Mouse (Mus musculus): ENCODE data around the gene Ifnar1. TPM values are rescaled to one million over a fixed set of nuclear protein-coding genes. Genes with fewer than 3 reads are reported as not detected.

Gene Ifnar1
- polyA plus RNA-seq, 1 experiment from 2014 or later: 18.0 TPM

DNA sequence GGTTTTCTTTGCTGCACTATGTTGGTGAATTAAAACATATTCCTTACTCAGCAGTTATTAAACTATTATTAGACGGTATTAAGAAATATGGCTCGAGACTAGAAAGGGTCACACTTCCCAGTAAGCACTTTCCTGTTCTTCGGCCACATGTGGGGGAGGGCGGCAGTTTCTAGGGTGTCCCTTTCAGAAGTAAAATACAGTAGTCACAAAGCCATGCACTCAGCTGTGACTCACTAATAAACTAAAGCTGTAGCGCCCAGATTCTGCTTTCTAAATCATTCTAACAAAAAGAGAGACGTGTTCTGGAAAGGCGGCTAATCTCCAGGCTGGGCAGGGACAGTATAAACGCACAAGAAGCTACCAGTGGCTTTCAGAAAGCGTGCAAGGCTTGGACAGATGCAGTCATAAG lies 23.3 kb upstream of the Ifnar1 start:
- Histone ChIP-seq H3K4me1 (replicated peaks) (peaks cover 73% of the 10 kb centered on the region), H3K9me3 (replicated peaks) (no peaks in the 10 kb centered on the region), H3K4me2 (peak overlapping the region; percentile 53), H3K36me3 (no peaks in the 10 kb centered on the region), H3K4me3 (replicated peaks) (no peak overlapping the region; the same call in 1 of the 2 replicates), H3K27me3 (no peaks in the 10 kb centered on the region), H3K27ac (peak overlapping the region; percentile 85), H3K9ac (peak overlapping the region; percentile 59)
- WGBS (ENCODE audit: insufficient replicate concordance): 35% methylated on average over 9 of the region's 9 CpGs
- ATAC-seq (ENCODE audit: low read depth): no peak
- DNase-seq: no peak

DNA sequence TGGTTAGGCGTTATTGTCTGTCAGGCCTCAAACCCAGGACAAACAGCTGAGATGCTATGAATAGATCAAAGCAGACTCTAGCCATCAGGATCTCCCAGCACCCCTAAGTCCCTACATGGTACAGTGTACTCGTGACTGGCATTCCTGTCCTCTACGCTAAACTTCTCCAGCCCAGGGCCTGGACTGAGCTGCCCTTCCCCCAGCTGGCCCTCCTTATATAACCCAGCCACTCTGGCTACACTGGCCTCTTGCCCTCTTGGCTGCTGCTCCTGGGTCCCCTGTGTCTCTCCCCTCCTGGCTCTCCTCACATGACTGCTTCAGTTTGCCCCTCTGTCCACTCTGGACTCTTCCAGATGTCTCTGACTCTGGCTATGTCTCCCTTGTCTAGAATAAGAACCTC lies 22.4 kb upstream of the Ifnar1 start:
- H3K4me1 ChIP-seq (replicated peaks): peaks cover 76% of the 10 kb centered on the region
- no peak for ATAC-seq (ENCODE audit: low read depth)
- H3K4me3 ChIP-seq (replicated peaks): no peak overlapping the region
- WGBS (ENCODE audit: insufficient replicate concordance): 79% methylated on average over 3 of the region's 3 CpGs
- peaks cover 3% of the 10 kb centered on the region; the same call in 1 of the 2 replicates for H3K36me3 ChIP-seq
- peak overlapping the region; percentile 50 for H3K9ac ChIP-seq
- H3K4me2 ChIP-seq: peak overlapping the region; percentile 18; the same call in 1 of the 2 replicates
- no peaks in the 10 kb centered on the region for H3K9me3 ChIP-seq (replicated peaks)
- no peak for DNase-seq
- H3K27me3 ChIP-seq: no peaks in the 10 kb centered on the region
- peak overlapping the region; percentile 97 for H3K27ac ChIP-seq

GRCm38 (mm10) chr16:91463400-91463799 lies 21.6 kb upstream of the Ifnar1 start:
- Histone ChIP-seq H3K4me2 (peak overlapping the region; percentile 87), H3K4me3 (replicated peaks) (peak overlapping the region; percentile 80), H3K36me3 (peaks cover 10% of the 10 kb centered on the region), H3K9me3 (replicated peaks) (no peaks in the 10 kb centered on the region), H3K27ac (peak overlapping the region; percentile 97), H3K4me1 (replicated peaks) (peaks cover 72% of the 10 kb centered on the region), H3K9ac (peak overlapping the region; percentile 78; the same call in 1 of the 2 replicates), H3K27me3 (no peaks in the 10 kb centered on the region)
- 51% methylated on average over 2 of the region's 2 CpGs for WGBS (ENCODE audit: insufficient replicate concordance)
- ATAC-seq (ENCODE audit: low read depth) (no peak), DNase-seq (no peak)

DNA sequence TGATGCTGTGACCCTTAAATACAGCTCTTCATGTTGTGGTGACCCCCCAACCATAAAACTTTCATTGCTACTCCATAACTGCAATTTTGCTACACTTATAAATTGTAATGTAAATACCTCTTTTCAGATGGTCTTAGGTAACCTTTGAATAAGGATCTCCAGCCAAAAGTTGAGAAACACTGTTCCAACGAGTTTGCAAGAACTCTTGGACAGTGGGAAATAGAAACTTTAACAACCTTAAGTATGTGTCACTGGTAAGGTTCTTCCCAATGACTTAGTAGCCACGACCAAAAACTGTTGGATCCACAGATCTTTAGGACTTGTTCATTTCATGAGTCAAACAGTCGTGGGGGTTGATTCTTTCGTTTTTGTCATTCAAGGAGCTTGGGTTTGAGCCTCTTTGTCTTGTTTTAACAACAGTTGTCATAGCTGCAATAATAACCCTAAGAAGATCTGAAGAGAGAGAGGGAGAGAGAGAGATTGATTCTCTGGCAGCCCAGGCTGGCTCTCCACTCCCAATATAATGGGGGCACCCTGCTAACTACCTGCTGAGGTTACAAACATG lies 21.1 kb upstream of the Ifnar1 start:
- no peaks in the 10 kb centered on the region for H3K9me3 ChIP-seq (replicated peaks)
- peak overlapping the region; percentile 87 for H3K4me2 ChIP-seq
- 64% methylated on average over 4 of the region's 4 CpGs for WGBS (ENCODE audit: insufficient replicate concordance)
- no peaks in the 10 kb centered on the region for H3K27me3 ChIP-seq
- H3K4me1 ChIP-seq (replicated peaks): peaks cover 69% of the 10 kb centered on the region
- DNase-seq (no peak), ATAC-seq (ENCODE audit: low read depth) (no peak)
- peaks cover 15% of the 10 kb centered on the region for H3K36me3 ChIP-seq
- H3K27ac ChIP-seq: peak overlapping the region; percentile 97
- peak overlapping the region; percentile 78 for H3K9ac ChIP-seq
- H3K4me3 ChIP-seq (replicated peaks): peak overlapping the region; percentile 80

DNA sequence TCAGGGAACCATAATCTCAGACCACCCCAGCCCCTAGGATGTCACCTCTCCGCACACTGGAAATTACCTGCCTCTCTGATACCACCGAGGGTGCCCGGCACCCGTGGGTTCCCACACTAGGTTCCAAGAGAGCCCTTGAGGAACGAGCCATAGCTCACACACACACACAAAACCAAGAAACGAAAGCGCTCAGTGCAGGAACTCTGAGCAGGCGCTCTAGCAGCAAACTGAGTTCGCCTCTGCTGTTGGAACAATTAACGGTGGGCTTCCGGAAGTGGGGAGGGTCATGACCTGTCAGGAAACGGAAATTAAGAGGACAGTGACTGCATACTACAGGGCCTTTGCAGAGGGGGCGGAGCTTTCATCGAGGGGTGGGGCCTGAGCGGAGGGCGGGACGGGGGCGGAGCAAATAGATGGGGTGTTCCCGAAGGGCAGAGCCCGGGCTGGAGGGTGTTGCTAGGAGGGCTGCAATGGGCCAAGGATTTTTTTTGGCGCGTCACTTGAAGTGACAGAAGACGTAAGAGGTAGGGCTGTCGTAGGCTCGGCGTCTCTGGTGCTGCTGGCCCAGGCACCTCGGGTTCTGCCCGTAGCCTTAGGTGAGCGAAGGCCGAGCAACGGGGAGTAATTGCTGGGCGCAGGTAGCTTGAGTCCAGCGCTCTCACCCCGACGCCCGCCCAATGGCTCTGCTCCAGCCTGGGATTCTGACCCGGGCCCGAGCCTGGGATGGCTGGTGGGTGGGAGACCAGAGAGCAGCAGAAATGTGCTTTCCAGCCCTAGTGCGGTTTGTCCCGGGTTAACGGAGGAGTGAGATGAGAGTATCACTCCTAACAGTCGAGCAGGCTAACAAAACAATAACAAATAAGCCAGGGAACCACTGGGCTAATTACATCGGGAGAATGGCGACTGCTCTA lies 20.2 kb upstream of the Ifnar1 start:
- H3K4me1 ChIP-seq (replicated peaks): peaks cover 60% of the 10 kb centered on the region
- peak overlapping the region; percentile 80 for H3K4me3 ChIP-seq (replicated peaks)
- no peaks in the 10 kb centered on the region for H3K9me3 ChIP-seq (replicated peaks)
- DNase-seq (peak; percentile 89), ATAC-seq (ENCODE audit: low read depth) (peak; percentile 90)
- peak overlapping the region; percentile 87 for H3K4me2 ChIP-seq
- peak overlapping the region; percentile 97 for H3K27ac ChIP-seq
- peak overlapping the region; percentile 96 for H3K9ac ChIP-seq
- H3K27me3 ChIP-seq: no peaks in the 10 kb centered on the region
- H3K36me3 ChIP-seq: peaks cover 24% of the 10 kb centered on the region
- 1% methylated on average over 43 of the region's 44 CpGs for WGBS (ENCODE audit: insufficient replicate concordance)

- WGBS (ENCODE audit: insufficient replicate concordance): 49% methylated on average over 13 of the region's 13 CpGs
- Histone ChIP-seq H3K4me1 (replicated peaks) (peaks cover 59% of the 10 kb centered on the region), H3K9ac (peak overlapping the region; percentile 96), H3K27ac (peak overlapping the region; percentile 97), H3K9me3 (replicated peaks) (no peaks in the 10 kb centered on the region), H3K4me2 (peak overlapping the region; percentile 87), H3K4me3 (replicated peaks) (peak overlapping the region; percentile 80), H3K36me3 (peaks cover 32% of the 10 kb centered on the region), H3K27me3 (no peaks in the 10 kb centered on the region)
- ATAC-seq (ENCODE audit: low read depth) (peak; percentile 16; the same call in 1 of the 2 replicates), DNase-seq (no peak)
These were observed 19.4 kb upstream of the Ifnar1 start for GRCm38 (mm10) chr16:91465505-91466240.

DNA sequence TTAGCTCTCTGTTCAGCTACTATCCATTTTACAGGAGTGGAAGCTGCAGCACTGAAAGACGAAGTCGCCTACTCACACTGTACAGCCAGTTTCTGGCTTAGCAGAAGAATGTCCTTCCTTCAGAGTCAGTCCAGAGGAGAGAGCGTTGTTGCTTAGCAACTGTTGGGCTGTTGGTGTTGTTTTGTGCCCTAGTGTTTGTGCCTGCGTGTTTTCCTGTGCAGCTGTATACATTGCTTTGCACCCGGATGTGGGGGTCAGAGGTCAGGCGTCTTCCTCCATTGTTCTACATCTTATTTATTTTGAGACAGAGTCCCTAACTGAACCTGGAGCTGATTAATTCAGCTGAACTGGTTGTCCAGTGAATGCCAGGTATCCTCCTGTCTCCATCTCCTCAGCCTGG lies 18.5 kb upstream of the Ifnar1 start:
- H3K4me2 ChIP-seq: peak overlapping the region; percentile 87
- 69% methylated on average over 6 of the region's 6 CpGs for WGBS (ENCODE audit: insufficient replicate concordance)
- H3K27me3 ChIP-seq: no peaks in the 10 kb centered on the region
- H3K9ac ChIP-seq: peak overlapping the region; percentile 96
- ATAC-seq (ENCODE audit: low read depth) (no peak), DNase-seq (no peak)
- H3K9me3 ChIP-seq (replicated peaks): no peaks in the 10 kb centered on the region
- H3K27ac ChIP-seq: peak overlapping the region; percentile 97
- H3K4me1 ChIP-seq (replicated peaks): peaks cover 60% of the 10 kb centered on the region
- peak overlapping the region; percentile 80 for H3K4me3 ChIP-seq (replicated peaks)
- peaks cover 35% of the 10 kb centered on the region for H3K36me3 ChIP-seq

- no peak overlapping the region for H3K27ac ChIP-seq
- no peak for ATAC-seq (ENCODE audit: low read depth)
- no peak overlapping the region for H3K4me2 ChIP-seq
- H3K9ac ChIP-seq: no peak overlapping the region
- no peak overlapping the region for H3K4me3 ChIP-seq (replicated peaks)
- WGBS (ENCODE audit: insufficient replicate concordance): 46% methylated on average over 3 of the region's 3 CpGs
- no peaks in the 10 kb centered on the region for H3K27me3 ChIP-seq
- no peak for DNase-seq
- peaks cover 35% of the 10 kb centered on the region for H3K36me3 ChIP-seq
- H3K4me1 ChIP-seq (replicated peaks): peaks cover 46% of the 10 kb centered on the region
- H3K9me3 ChIP-seq (replicated peaks): no peaks in the 10 kb centered on the region
These were observed 14.6 kb upstream of the Ifnar1 start for GRCm38 (mm10) chr16:91470470-91470869.

- Histone ChIP-seq H3K4me3 (replicated peaks) (no peak overlapping the region), H3K4me1 (replicated peaks) (peaks cover 45% of the 10 kb centered on the region), H3K4me2 (no peak overlapping the region), H3K9ac (no peak overlapping the region), H3K9me3 (replicated peaks) (no peaks in the 10 kb centered on the region), H3K27ac (no peak overlapping the region; the same call in 1 of the 2 replicates), H3K36me3 (peaks cover 35% of the 10 kb centered on the region), H3K27me3 (no peaks in the 10 kb centered on the region)
- no peak for DNase-seq
- ATAC-seq (ENCODE audit: low read depth): peak; percentile 49; the same call in 1 of the 2 replicates
- 49% methylated on average over 6 of the region's 6 CpGs for WGBS (ENCODE audit: insufficient replicate concordance)
These were observed 13.6 kb upstream of the Ifnar1 start for GRCm38 (mm10) chr16:91471481-91471880.

DNA sequence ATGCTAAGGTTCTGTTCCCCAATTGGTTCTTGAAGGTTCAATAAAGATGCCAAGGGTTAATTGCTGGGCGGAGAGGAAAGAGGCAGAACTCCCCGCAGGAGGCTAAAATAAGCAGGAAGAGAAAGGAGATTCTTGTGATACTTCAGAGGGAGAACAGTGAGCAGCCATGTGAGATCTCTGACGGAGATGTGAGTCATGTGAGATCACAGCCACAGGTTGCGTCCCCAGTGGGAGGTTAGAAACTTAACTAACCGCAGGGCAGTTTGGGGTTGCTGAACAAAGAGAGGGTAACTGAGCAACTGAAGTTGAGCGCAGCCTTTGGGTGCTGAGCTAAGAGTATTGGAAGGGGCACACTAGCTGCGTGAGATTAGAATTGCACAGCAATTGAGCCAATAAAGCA lies 9.3 kb upstream of the Ifnar1 start:
- H3K4me2 ChIP-seq: no peak overlapping the region
- no peaks in the 10 kb centered on the region for H3K9me3 ChIP-seq (replicated peaks)
- WGBS (ENCODE audit: insufficient replicate concordance): 63% methylated on average over 7 of the region's 7 CpGs
- DNase-seq (no peak), ATAC-seq (ENCODE audit: low read depth) (no peak)
- no peaks in the 10 kb centered on the region for H3K27me3 ChIP-seq
- peaks cover 2% of the 10 kb centered on the region; the same call in 1 of the 2 replicates for H3K36me3 ChIP-seq
- H3K4me1 ChIP-seq (replicated peaks): peaks cover 44% of the 10 kb centered on the region
- no peak overlapping the region for H3K4me3 ChIP-seq (replicated peaks)
- H3K9ac ChIP-seq: no peak overlapping the region
- no peak overlapping the region for H3K27ac ChIP-seq

DNA sequence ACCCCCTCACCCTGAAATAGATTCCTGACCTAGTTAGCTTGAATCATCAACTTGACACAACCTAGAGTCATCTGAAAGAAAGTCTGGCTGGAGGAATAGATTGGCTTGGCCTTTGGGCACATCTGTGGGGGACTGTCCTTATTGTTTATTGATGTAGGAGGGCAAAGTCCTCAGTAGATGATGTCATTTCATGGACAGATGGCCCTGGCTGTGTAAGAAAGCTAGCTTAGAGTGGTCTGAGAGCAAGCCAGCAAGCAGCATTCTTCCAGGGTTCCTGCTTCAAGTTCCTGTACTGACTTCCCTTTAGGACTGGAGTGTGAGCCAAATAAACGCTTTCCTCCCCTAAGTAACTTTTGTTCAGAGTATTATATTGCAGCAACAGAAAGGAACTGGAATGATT lies 7.0 kb upstream of the Ifnar1 start:
- ATAC-seq (ENCODE audit: low read depth) (no peak), DNase-seq (no peak)
- H3K4me2 ChIP-seq: no peak overlapping the region
- H3K9ac ChIP-seq: no peak overlapping the region
- 50% methylated on average over 1 of the region's 1 CpGs for WGBS (ENCODE audit: insufficient replicate concordance)
- H3K9me3 ChIP-seq (replicated peaks): no peaks in the 10 kb centered on the region
- H3K36me3 ChIP-seq: no peaks in the 10 kb centered on the region
- no peaks in the 10 kb centered on the region for H3K27me3 ChIP-seq
- H3K27ac ChIP-seq: peak overlapping the region; percentile 8; the same call in 1 of the 2 replicates
- H3K4me1 ChIP-seq (replicated peaks): peaks cover 28% of the 10 kb centered on the region
- H3K4me3 ChIP-seq (replicated peaks): no peak overlapping the region
